Mouse (Mus musculus) spleen, adult 2 months (tissue): ENCODE measurements around the gene Rgsl1.

Experiments used
- CTCF ChIP-seq: fragments of 200-500 bp; IDR thresholded peaks from 2 replicates; pipeline ENCODE4 v1.5.1; 2011; ENCODE audit warnings: mild to moderate bottlenecking, inconsistent platforms; ENCODE audit not compliant: insufficient read depth, insufficient read length, insufficient replicate concordance; ENCODE audit errors: extremely low read depth
- POLR2A ChIP-seq: fragments of 200-500 bp; IDR thresholded peaks from 2 replicates; pipeline ENCODE4 v1.6.1; 2011; ENCODE audit warnings: low read depth, low read length, inconsistent platforms

DNA sequence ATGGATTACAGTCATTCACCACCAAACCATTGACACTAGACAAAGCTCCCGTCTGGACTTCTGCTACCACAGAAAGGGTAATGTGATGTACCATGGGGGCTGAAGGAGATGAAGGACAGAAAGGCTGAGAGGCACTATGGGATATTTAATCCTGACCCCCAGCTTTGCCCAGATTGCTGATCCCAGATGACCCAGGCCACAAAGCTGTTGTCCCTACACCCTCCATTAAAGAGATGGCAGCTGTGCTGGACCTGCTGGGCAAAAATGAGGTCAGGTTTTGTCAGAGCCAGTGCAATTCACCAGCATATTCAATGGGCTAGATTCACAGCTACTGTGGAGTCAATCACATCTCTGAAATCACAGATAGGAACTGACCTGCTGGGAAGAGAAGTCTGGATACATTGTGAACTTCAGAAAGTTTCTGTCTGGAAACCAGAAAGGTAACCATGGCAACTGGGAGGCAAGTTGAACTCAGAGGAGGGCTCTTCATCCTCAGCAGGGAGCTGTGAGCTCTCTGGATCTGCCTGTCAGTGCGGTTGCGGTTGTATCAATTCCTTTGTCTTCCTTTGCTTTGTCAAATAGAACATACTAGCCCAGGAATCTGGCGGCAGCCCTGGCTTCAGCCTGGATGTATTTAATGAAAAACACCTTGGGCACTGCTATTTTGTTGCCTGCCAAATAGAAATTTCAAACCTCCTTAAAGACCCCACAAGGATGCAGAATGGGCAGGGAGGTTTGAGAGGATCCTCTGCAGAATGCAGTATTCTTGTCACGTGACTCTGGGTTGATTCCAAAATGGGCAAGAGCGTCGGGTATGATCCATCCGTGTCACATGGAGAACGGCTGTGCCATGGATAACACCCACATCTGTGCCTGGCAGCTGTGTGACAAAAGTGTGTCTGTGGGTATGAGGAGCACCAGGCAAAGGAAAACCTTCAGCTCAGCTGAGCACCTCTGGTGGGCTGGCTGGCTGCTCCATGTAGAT is 106.5 kb downstream of the Rgsl1 start:
- TF ChIP-seq CTCF (no peak), POLR2A (no peak)
